Comparison of ENCODE assay signal across 27 mouse cellular contexts in the genomic region with DNA sequence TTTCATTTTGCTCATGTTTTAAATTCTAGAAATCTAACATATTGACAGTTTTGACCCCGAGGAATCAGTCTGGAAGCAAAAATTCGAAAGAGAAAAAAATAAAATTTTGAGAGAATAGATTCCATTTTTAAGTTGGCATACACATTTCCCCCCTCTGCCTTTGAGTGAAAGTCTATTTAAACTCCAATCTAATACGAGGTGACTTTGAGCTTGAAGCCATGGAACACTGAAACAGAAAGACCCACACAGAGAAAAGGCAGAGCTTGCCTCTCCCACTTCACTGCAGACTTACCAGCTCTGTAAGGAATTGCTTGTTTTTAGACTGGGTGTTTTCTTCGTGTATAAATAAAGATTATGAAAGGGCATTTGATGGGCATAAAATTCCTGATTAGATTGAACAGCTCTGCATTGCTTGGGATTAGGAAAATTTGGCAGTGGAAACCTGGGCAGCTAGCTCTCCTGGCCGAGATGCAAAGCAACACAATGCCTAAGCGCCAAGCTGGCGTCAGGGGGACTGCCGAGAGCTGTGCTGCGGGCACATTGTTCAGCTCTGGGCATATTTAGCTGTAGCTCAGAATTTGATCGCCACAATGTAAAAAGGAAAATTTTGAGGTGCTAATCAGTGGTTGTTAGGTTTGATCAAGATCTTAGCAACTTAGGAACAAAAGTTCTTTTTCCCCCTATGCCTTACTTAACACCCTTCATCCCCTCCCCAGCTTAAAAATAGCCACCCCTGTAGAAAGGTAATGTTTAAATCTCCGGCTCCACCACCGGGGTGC. TPM values are rescaled to one million over a fixed set of nuclear protein-coding genes. Genes with fewer than 3 reads are reported as not detected.
DNase-seq lines count a peak whose midpoint lies in the region; ATAC-seq and TF ChIP-seq lines count a peak whose summit lies in the region.
"Had no signal": no experiment of that assay in that cellular context is flagged by ENCODE, and none has a peak within 500 bp of the region (broad histone marks: within the 10 kb centered on the region; RNA-seq: fewer than 3 reads in every experiment).

No protein-coding gene starts in this region.

- peak overlapping the region; percentile 73 for H3K9ac ChIP-seq in neural tube, embryonic 13.5 days
- H3K9ac ChIP-seq: forebrain, postnatal 0 days; heart, embryonic 12.5 days; liver, embryonic 12.5 days; lung, embryonic 15.5 days; midbrain, embryonic 13.5 days had no signal

- H3K27ac ChIP-seq in neural tube, embryonic 13.5 days (replicated peaks): peak overlapping the region; percentile 85
- no peak overlapping the region for H3K27ac ChIP-seq in thymus, adult 2 months (ENCODE audit: control insufficient read depth, insufficient read depth, low read length)
- H3K27ac ChIP-seq: liver, embryonic 12.5 days; lung, embryonic 15.5 days; macrophage; midbrain, embryonic 13.5 days had no signal

- DNase-seq in heart, adult 11 months: peak; percentile 73
- DNase-seq in heart, postnatal 36 days: no peak
- DNase-seq in kidney, postnatal 10 days: peak; percentile 46
- DNase-seq in kidney, adult 11 months: no peak
- peak; percentile 50 to 64 for DNase-seq in kidney, postnatal 4 days
- DNase-seq in right cerebral cortex, adult 18-20 months: no peak
- DNase-seq in thymus, adult 2 months: no peak
- DNase-seq: adrenal gland, adult 2 months; cerebellum, adult 11 months; cerebellum, postnatal 25 days; forebrain, postnatal 0 days; right cerebral cortex, postnatal 4 days; thymus, postnatal 4 days had no signal

- H3K9me3 ChIP-seq in neural tube, embryonic 13.5 days: no peaks in the 10 kb centered on the region
- H3K9me3 ChIP-seq: heart, embryonic 12.5 days; liver, embryonic 12.5 days; lung, embryonic 15.5 days; midbrain, embryonic 13.5 days had no signal

- peak overlapping the region; percentile 54 for H3K4me2 ChIP-seq in neural tube, embryonic 13.5 days
- H3K4me2 ChIP-seq: heart, embryonic 12.5 days; liver, embryonic 12.5 days; lung, embryonic 15.5 days; midbrain, embryonic 13.5 days had no signal

- intact Hi-C loops in heart, postnatal 36 days (cut with DNase I): no loop called here

- peaks cover 25% of the 10 kb centered on the region for H3K4me1 ChIP-seq in neural tube, embryonic 13.5 days (replicated peaks)
- no peaks in the 10 kb centered on the region for H3K4me1 ChIP-seq in thymus, adult 2 months (replicated peaks; ENCODE audit: control insufficient read depth, insufficient read depth, low read length)
- H3K4me1 ChIP-seq: liver, embryonic 12.5 days had no signal

- 5% methylated on average over 12 of the region's 12 CpGs for WGBS in neural tube, embryonic 13.5 days
- WGBS in thymus, adult 2 months: 8% methylated on average over 12 of the region's 12 CpGs

- TF ChIP-seq POLR2A in thymus, adult 2 months (IDR thresholded peaks at IDR 0.05; ENCODE audit: control insufficient read depth, extremely low read depth, insufficient read depth, low read length, poor library complexity): no peak

- no peak for TF ChIP-seq CTCF in thymus, adult 2 months (IDR thresholded peaks at IDR 0.05; ENCODE audit: borderline replicate concordance, control insufficient read depth, extremely low read depth, insufficient read depth, low read length, poor library complexity)

- peaks cover 95% of the 10 kb centered on the region for H3K27me3 ChIP-seq in neural tube, embryonic 13.5 days
- peaks cover 34% of the 10 kb centered on the region for H3K27me3 ChIP-seq in thymus, adult 2 months (ENCODE audit: control insufficient read depth, insufficient read depth, low read length)

- ATAC-seq in neural tube, embryonic 13.5 days (ENCODE audit: low read depth): no peak
- ATAC-seq: forebrain, postnatal 0 days; liver, embryonic 12.5 days; midbrain, embryonic 13.5 days had no signal

- H3K4me3 ChIP-seq in neural tube, embryonic 13.5 days: peak overlapping the region; percentile 28
- no peak overlapping the region for H3K4me3 ChIP-seq in thymus, adult 2 months (ENCODE audit: control insufficient read depth, insufficient read depth, low read length)
- H3K4me3 ChIP-seq: erythroblast, embryonic 14.5 days; heart, embryonic 12.5 days; liver, embryonic 12.5 days; lung, embryonic 15.5 days; midbrain, embryonic 13.5 days; myocyte had no signal

- H3K36me3 ChIP-seq in neural tube, embryonic 13.5 days: no peaks in the 10 kb centered on the region
- no peaks in the 10 kb centered on the region for H3K36me3 ChIP-seq in thymus, adult 2 months (ENCODE audit: control insufficient read depth, insufficient read depth, low read length)
- H3K36me3 ChIP-seq: heart, embryonic 12.5 days; liver, embryonic 12.5 days; lung, embryonic 15.5 days; midbrain, embryonic 13.5 days had no signal

RNA-seq across cellular contexts. Expression of gene Hoxd10, which starts 2.7 kb away (rescaled TPM):
- under 1 TPM in 1 of 2 experiments, not detected in 1; 0.22 TPM for total RNA-seq in heart, postnatal 36 days (2021)
- polyA plus RNA-seq in neural tube, embryonic 13.5 days (2015; fragmentation: Nextera tagmentation; extraction: Ambion mirVana): 87.2 and 132 TPM in 2 replicates
- not detected in 2 replicates for polyA plus RNA-seq in thymus, adult 2 months (2012; rRNA removed)
- total RNA-seq: adrenal gland, adult 2 months; forebrain, postnatal 0 days; heart, postnatal 25 days; layer of hippocampus, adult 8-10 months; left cerebral cortex, adult 18-20 months had no signal
- polyA plus RNA-seq: adrenal gland, adult 2 months; embryonic facial prominence, embryonic 11.5 days; erythroblast, embryonic 14.5 days; forebrain, postnatal 0 days; heart, embryonic 12.5 days; liver, embryonic 12.5 days; macrophage; midbrain, embryonic 13.5 days; myocyte had no signal

RNA-seq across cellular contexts. Expression of gene Hoxd9, which starts 8.5 kb away (rescaled TPM):
- total RNA-seq in heart, postnatal 36 days (2021): under 1 TPM; 0.36 to 0.41 TPM
- polyA plus RNA-seq in neural tube, embryonic 13.5 days (2015; fragmentation: Nextera tagmentation; extraction: Ambion mirVana): 27.7 and 42.7 TPM in 2 replicates
- polyA plus RNA-seq in thymus, adult 2 months (2012; rRNA removed): 0.31 and 0.41 TPM in 2 replicates
- total RNA-seq: forebrain, postnatal 0 days; layer of hippocampus, adult 8-10 months; left cerebral cortex, adult 18-20 months had no signal
- polyA plus RNA-seq: erythroblast, embryonic 14.5 days; forebrain, postnatal 0 days; macrophage; midbrain, embryonic 13.5 days; myocyte had no signal

RNA-seq across cellular contexts. Expression of gene Hoxd11, which starts 9.6 kb away (rescaled TPM):
- total RNA-seq in heart, postnatal 36 days (2021): not detected
- 4.0 and 6.5 TPM in 2 replicates for polyA plus RNA-seq in neural tube, embryonic 13.5 days (2015; fragmentation: Nextera tagmentation; extraction: Ambion mirVana)
- polyA plus RNA-seq in thymus, adult 2 months (2012; rRNA removed): not detected in 2 replicates
- total RNA-seq: adrenal gland, adult 2 months; forebrain, postnatal 0 days; gastrocnemius, adult 18-20 months; heart, postnatal 25 days; layer of hippocampus, adult 8-10 months; left cerebral cortex, adult 18-20 months had no signal
- polyA plus RNA-seq: adrenal gland, adult 2 months; brain, embryonic 14.5 days; embryonic facial prominence, embryonic 11.5 days; erythroblast, embryonic 14.5 days; forebrain, postnatal 0 days; heart, embryonic 12.5 days; liver, embryonic 12.5 days; lung, embryonic 15.5 days; macrophage; midbrain, embryonic 13.5 days; myocyte had no signal

RNA-seq across cellular contexts. Expression of gene Hoxd12, which starts 14.2 kb away (rescaled TPM):
- total RNA-seq in heart, postnatal 36 days (2021): not detected
- 0.50 and 1.7 TPM in 2 replicates for polyA plus RNA-seq in neural tube, embryonic 13.5 days (2015; fragmentation: Nextera tagmentation; extraction: Ambion mirVana)
- not detected in 2 replicates for polyA plus RNA-seq in thymus, adult 2 months (2012; rRNA removed)
- total RNA-seq: adrenal gland, adult 2 months; forebrain, postnatal 0 days; gastrocnemius, adult 18-20 months; heart, postnatal 25 days; layer of hippocampus, adult 8-10 months; left cerebral cortex, adult 18-20 months had no signal
- polyA plus RNA-seq: adrenal gland, adult 2 months; brain, embryonic 14.5 days; embryonic facial prominence, embryonic 11.5 days; erythroblast, embryonic 14.5 days; forebrain, postnatal 0 days; liver, embryonic 12.5 days; lung, embryonic 15.5 days; macrophage; midbrain, embryonic 13.5 days; myocyte had no signal

RNA-seq across cellular contexts. Expression of gene Hoxd8, which starts 15.4 kb away (rescaled TPM):
- 1 to 10 TPM; 1.1 to 1.3 TPM for total RNA-seq in heart, postnatal 36 days (2021)
- polyA plus RNA-seq in neural tube, embryonic 13.5 days (2015; fragmentation: Nextera tagmentation; extraction: Ambion mirVana): 17.4 and 22.8 TPM in 2 replicates
- 1.1 and 1.2 TPM in 2 replicates for polyA plus RNA-seq in thymus, adult 2 months (2012; rRNA removed)
- total RNA-seq: layer of hippocampus, adult 8-10 months; left cerebral cortex, adult 18-20 months had no signal
- polyA plus RNA-seq: erythroblast, embryonic 14.5 days; macrophage; midbrain, embryonic 13.5 days; myocyte had no signal

Comparison
In these comparisons a context has a peak if more than half of its experiments do, and no peak if none do; other contexts are left out.
1. DNase-seq: peak in heart, adult 11 months (single experiment), kidney, postnatal 10 days (single experiment) and kidney, postnatal 4 days (2 of 2); none in heart, postnatal 36 days (0 of 2), kidney, adult 11 months (single experiment), right cerebral cortex, adult 18-20 months (single experiment) and thymus, adult 2 months (single experiment).
2. RNA of gene Hoxd10, which starts 2.7 kb away (polyA plus RNA-seq): 87.2 to 132 TPM in neural tube, embryonic 13.5 days; not detected in thymus, adult 2 months; every median in the first group is over 10 times any median in the second.
3. RNA of gene Hoxd9, which starts 8.5 kb away (polyA plus RNA-seq): 27.7 to 42.7 TPM in neural tube, embryonic 13.5 days; 0.31 to 0.41 TPM in thymus, adult 2 months; every median in the first group is over 10 times any median in the second.